Mouse (Mus musculus) spleen, embryonic (tissue): ENCODE measurements around the gene Med12l.
"Not testable (repeated sequence)": the region's sequence is repeated elsewhere in the genome, so short reads cannot be mapped to it uniquely, and the experiment has no call there.

Source experiments
- CTCF ChIA-PET: fragments of 350-600 bp; sonication (Branson Sonifier 250); formaldehyde crosslinking; loops from one replicate; lab custom pipeline; 2022; lab: Charles Lee

Gene Med12l

DNA sequence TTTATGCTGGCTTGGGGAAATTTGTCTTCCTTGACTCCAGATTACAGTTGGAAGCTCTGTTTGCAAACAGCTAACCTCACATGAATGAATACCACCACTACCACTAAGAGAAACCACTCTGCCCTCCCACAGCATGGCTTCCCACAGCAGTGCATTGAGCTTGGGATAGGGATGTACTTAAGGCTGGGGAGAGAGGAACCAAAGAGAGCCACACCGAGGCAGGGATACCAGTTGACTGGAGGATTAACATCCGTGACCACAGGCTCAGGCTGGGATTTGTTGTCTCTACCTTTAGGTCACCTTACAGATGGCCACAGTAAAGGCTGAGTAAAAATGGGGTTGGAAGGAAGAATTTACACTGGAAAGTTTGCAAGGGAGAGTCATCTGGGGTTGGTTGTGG, 16.6 kb downstream of the Med12l start:
- CTCF ChIA-PET = no interaction called here

DNA sequence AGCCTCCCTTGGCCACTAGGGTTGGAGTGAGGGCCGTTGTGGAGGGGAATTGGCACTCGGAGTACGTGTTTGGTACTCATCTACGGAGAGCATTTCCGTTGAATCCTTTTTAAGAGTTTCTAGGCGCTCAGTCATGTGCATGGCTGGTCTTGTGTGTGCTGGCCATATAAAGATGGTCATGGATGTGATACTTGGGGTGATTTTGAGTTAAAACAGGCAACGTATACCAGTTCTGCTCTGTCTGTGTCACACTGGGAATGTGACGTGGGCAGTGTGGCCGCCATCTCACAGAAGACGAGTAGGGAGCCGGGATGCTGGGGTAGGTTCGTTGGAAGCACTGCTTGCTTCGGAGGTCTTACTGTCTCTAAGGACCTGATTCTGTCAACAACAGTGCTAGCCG, 17.3 kb downstream of the Med12l start:
- CTCF ChIA-PET = no interaction called here

GRCm38 (mm10) chr3:59024531-59025192, 19.0 kb downstream of the Med12l start:
- CTCF ChIA-PET = no interaction called here

GRCm38 (mm10) chr3:59025193-59025535, 19.5 kb downstream of the Med12l start:
- CTCF ChIA-PET = no interaction called here

DNA sequence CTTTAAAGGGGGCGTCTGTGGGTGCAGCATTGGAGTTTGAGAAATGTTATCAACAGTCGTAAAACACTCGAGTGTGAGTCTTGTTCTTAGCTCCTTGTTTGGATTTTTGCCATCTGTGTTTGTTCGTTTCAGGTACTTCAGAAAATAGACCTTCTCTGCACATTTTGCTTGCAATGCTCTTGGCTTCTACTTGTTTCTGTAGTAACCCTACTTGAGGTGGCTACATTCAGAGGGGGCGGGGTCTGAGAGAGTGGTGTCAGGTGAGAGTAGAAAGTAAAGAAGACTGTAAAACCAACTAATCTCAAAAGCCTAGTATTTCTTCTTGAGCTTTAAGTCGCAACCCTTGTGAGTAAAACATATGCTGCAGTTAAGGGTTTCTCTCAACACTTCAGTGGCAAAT, 23.1 kb downstream of the Med12l start:
- CTCF ChIA-PET = interaction anchor here (0.6 kb wide), 1 partner anchor 36 kb away, joined by 3 read pairs; no protein-coding TSS in a partner anchor

DNA sequence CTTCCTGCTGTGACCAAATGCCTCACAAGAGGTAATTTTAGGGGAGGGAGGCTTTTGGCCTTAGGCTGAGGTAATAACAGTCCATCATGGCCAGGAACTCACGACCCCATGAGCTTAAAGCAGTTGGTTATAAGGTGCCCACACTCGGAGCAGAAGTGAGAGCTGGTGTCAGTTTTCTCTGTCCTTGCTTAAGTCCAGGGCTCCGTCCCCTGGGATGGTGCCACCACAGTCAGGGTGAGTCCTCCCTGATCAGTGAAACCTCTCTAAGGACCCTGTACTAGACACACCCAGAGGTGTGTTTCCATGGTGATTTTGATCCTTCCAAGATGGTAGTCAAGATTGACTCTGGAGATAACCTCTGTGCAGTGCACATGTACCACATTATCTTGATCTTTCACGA, 25.4 kb downstream of the Med12l start:
- CTCF ChIA-PET = no interaction called here

- CTCF ChIA-PET = no interaction called here
These were observed 35.9 kb downstream of the Med12l start for GRCm38 (mm10) chr3:59041487-59041886.

DNA sequence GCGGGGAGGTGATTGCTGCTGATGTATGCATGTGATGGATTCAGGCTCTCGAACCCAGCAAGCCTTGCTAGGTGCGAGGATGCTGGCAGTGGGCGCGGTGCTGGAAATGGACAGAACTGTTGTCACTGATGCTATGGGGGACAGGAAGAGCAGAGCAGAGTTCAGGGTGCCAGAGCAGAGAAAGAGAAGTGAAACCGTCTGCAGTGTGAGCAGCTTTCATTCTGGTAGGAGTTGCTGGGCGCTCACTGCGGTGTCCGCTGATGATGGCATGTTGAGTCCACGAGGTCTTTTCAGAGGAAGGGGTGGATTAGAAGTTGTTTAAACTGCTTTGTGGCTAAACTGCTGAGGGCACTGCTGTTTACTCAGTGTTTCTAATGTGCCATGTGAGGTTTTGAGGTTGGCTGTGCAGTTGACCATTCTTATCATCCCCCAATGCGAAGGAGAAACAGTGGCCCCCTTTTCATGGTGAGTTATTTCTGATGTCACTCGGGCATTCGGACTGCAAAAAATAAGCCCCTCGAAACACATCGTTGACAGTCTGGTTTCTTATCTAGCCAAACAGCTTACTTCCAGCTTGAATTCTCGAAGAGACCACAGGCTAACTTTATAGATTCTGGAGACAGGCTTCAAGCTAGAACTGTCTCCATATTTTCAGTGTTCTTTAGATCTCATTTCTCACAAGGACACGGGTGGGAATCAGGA, 49.4 kb downstream of the Med12l start:
- CTCF ChIA-PET = no interaction called here

DNA sequence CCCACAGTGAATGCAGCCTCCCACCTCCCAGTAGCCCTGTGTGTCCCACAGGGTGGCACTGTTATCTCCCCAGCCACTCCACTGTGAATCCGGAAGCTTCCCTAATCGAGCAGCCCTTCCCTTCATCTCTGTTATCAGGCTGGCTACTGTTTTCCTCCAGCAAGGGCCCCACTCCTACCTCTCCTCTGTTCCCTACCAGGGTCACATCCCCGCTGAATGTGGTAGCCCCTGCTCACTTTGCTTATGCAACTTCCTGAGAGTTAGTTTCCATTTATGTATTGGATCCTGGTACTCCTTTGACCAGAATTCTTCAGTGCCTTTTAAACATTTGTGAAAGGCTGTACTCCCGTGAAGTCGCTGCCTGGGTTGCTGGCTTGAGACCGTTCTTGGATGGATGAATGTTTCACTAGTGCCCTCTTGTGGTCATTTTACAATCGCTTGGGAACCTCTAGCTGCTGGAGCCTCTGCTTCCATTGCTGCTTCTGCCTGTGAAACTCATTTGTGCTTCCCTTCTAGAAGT, 53.5 kb downstream of the Med12l start:
- CTCF ChIA-PET = interaction anchor here (0.8 kb wide), 1 partner anchor 74 kb away, joined by 3 read pairs; no protein-coding TSS in a partner anchor

- CTCF ChIA-PET = interaction anchor here (0.5 to 0.8 kb wide), 2 partner anchors 75 to 210 kb away, joined by 3 to 5 read pairs; no protein-coding TSS in a partner anchor
These were observed 54.5 kb downstream of the Med12l start for GRCm38 (mm10) chr3:59060131-59060530.

GRCm38 (mm10) chr3:59062141-59062540, 56.5 kb downstream of the Med12l start:
- CTCF ChIA-PET = no interaction called here

DNA sequence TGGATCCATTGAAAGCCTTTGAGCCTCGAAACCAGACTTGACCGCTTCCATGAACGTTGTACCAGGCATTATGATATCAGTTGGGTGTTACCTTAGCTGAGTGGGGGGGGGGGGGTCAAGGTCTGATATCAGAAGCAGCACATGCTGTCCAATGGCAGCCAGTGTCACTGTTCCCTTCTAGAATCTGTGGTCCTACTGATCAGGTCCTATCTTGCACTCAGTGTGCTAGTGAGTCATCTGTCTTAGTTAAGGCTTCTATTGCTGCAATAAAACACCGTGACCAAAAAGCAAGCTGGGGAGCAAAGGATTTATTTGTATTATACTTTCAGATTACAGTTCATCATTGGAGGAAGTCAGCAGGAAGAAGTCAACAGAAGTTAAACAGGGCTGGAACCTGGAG, 57.8 kb downstream of the Med12l start:
- CTCF ChIA-PET = interaction anchor here (0.6 kb wide), 2 partner anchors 199 to 227 kb away, joined by 5 to 7 read pairs; no protein-coding TSS in a partner anchor

DNA sequence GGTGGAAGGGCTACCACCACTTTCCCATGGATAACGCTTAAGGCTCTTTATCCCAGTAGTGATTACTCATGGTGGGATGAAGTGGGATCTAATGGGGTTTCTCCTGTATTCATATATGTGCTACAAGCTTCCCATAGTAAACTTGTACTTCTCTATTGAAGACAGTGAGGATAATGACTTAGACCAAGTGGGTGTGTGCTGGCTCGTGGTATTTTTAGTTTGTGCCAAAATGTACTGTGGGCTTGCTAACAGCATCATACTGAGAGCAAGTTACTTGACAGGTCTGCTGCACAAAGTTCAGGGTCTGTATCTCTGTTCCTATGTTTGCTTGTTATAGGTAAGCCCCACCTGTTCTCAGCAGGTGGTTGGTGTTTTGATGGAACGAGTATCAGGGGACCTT, 60.3 kb downstream of the Med12l start:
- CTCF ChIA-PET = no interaction called here

DNA sequence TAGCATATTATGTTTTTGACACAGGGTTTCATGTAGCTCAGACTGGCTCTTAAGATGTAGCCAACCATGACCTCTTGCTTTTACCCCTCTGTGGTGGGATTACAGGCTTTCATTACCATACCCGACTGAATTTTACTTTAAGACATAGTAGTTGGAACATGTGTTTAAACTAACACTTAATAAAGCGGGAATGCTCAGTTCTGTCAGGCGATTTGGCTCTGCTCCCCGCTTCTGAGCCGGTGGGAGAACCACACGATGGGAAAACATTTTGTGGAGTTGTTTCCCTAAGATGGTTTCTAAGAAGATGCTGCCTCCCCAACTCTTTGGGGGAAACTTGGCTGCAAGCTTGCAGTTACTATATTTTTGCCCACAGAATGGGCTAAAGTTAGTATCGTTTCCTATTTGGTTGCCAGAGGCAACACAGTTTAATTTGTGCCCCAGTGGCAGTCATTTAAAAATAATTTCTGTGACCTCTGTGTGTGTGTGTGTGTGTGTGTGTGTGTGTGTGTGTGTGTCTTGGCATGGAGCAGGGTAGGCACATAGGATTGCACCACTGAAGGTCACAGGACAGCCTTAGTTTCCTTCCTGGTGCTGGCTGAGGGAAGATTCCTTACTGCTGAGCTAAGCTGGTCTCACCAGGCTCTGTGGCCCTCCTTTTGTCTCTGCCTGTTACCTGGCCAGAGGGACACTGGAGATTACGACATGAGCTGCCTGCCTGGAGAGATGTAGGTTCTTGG, 61.1 kb downstream of the Med12l start:
- CTCF ChIA-PET = no interaction called here

- CTCF ChIA-PET = not testable (repeated sequence)
These were observed 63.4 kb downstream of the Med12l start for GRCm38 (mm10) chr3:59069071-59069470.

- CTCF ChIA-PET = interaction anchor here (0.6 to 1.6 kb wide), 2 partner anchors 43 to 91 kb away, joined by 3 read pairs; no protein-coding TSS in a partner anchor
These were observed 71.7 kb downstream of the Med12l start for GRCm38 (mm10) chr3:59077278-59077677.

- CTCF ChIA-PET = interaction anchor here (1.1 kb wide), 1 partner anchor 28 kb away, joined by 3 read pairs; no protein-coding TSS in a partner anchor
These were observed 73.0 kb downstream of the Med12l start for GRCm38 (mm10) chr3:59078585-59078984.

DNA sequence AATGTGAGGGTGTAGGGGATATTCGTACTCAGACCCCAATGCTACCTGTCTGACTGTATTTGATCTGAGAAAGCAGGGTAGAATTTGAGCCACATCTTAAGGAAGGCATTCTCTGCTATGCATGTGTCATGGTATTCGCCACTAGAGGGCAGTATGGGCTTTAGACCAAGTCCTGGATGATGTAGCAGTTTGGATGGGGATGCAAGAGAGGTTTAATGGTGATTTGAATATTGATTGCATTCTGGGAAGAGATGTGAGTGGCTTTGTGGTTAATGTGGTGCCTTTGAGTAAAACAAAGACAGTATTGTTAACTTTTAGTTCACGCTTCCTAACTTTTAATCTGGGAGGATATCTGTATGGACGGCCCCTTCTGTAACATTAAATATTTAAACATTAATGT, 73.7 kb downstream of the Med12l start:
- CTCF ChIA-PET = no interaction called here

DNA sequence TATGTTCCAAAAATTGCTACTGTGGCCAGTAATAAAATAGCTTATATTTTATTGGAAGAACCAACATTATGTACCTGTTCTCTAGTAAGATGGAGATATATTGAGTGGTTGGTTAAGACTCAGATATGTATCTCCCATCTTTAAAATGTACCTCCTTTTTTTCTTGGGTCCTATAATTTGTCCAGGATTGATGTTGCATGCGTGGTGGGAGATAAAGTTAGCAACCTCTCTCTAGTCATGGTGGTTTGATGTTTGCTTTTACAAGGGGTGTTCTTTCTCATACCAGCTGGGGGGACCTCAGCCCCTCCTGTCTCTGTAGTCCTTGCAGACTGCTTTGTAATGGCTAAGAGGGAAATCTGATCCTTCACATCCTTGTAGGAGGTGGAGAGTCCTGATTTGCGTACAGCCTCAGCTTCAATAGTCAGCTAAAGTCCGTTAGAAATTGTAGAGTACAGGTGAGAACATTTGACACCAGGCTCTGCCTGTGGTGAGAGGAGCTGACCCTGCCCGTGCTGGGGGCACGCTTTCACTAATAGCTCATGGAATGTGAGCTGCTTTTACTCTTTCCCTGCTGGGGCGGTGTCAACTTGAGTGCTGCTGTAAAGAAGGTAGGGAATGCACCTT, 74.8 kb downstream of the Med12l start:
- CTCF ChIA-PET = no interaction called here

DNA sequence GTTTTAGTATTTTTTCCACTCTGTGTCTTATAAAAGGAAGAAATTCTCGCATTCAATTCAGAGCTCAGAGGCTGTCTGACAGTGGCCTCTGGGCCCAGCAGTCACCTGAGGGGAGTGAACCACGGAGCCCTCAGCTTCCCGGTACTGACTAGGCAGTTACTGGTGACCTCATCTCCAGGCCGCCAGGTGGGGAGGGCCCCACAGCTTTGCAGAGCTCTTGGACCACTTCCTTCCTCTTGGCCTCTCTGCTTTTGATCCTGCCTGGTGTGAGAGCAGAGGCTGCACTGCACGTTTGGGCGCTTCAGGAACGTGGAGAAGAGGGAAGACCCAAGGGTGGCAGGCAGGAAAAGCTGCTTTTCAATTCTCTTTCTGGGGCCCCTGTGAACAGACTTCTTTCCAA, 75.3 kb downstream of the Med12l start:
- CTCF ChIA-PET = no interaction called here

DNA sequence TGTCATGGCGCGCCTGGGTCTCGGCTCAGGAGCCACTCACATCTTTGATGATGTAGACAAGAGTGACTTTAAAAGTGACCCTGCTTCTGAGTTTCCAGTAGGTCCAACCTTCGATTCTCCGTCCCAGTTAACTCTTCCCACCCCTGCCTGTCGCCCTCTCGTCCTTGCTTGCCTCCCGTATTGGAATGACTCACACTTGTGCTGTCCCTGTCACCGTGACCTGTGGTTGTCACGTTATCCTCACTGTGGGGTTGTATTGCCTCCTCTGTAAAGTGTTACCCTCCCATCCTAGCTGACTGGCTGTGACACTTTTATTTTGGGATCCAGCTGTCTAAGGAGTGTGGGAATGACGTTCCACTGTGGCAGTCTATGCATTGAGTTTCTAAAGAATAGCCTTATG, 87.1 kb downstream of the Med12l start:
- CTCF ChIA-PET = no interaction called here

DNA sequence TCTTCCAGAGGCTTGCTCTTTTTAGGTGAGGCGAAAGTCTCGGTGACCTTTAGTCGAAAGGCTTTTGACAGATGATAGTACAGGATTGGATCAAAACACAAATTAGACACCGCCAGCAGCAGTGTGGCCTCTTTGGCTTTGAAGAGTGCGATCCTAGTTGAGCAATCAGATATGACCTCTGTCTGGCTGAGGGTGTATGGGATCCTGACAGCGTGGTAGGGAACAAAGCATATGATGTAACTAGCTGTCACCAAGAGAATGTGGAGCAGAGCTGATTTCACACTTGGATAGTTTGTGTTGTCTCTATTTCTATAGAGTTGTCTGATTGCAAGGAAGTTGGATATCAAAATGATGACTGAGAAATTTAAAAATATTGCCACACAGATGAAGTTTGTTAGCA, 91.8 kb downstream of the Med12l start:
- CTCF ChIA-PET = interaction anchor here (0.7 kb wide), 1 partner anchor 33 kb away, joined by 5 read pairs; no protein-coding TSS in a partner anchor
